8 mouse cellular contexts compared by ENCODE assay signal in genomic region chr13:54591776-54592356, GRCm38 (mm10). TPM values are rescaled to one million over a fixed set of nuclear protein-coding genes. Genes with fewer than 3 reads are reported as not detected.
A peak's percentile ranks its signal among the peaks of the same experiment; 100 is the strongest.
DNase-seq lines count a peak whose midpoint lies in the region; ATAC-seq and TF ChIP-seq lines count a peak whose summit lies in the region.

No protein-coding gene starts in this region.

- TF ChIP-seq POLR2A in cerebellum, adult 2 months (IDR thresholded peaks at IDR 0.05; ENCODE audit: borderline replicate concordance, insufficient read depth, low read length): peak; percentile 24; the same call in 1 of the 2 replicates

- 82% methylated on average over 8 of the region's 8 CpGs for WGBS in cerebellum, adult 2 months
- 92% methylated on average over 8 of the region's 8 CpGs for WGBS in hindbrain, embryonic 13.5 days
- WGBS in hindbrain, embryonic 11.5 days: 91% methylated on average over 8 of the region's 8 CpGs
- WGBS in hindbrain, embryonic 15.5 days: 93% methylated on average over 8 of the region's 8 CpGs
- 92% methylated on average over 8 of the region's 8 CpGs for WGBS in midbrain, embryonic 14.5 days

- no peak for DNase-seq in cerebellum, adult 2 months
- no peak for DNase-seq in cerebellum, postnatal 14 days
- DNase-seq in hindbrain, embryonic 11.5 days (ENCODE audit: low spot score): no peak
- no peak for DNase-seq in midbrain, embryonic 14.5 days
- no peak for DNase-seq in lung, postnatal 14 days

- ATAC-seq in hindbrain, embryonic 13.5 days (ENCODE audit: low FRiP score): no peak
- no peak for ATAC-seq in hindbrain, embryonic 11.5 days (ENCODE audit: low FRiP score)
- no peak for ATAC-seq in hindbrain, embryonic 15.5 days (ENCODE audit: low FRiP score, low read depth)
- no peak for ATAC-seq in midbrain, embryonic 14.5 days (ENCODE audit: low FRiP score, low TSS enrichment)
- no peak for ATAC-seq in activated CD4-positive, CD25-positive, alpha-beta regulatory T cell, adult 4 months

- no peak overlapping the region for H3K27ac ChIP-seq in cerebellum, adult 2 months (ENCODE audit: insufficient read depth, low read length)
- H3K27ac ChIP-seq in hindbrain, embryonic 13.5 days: no peak overlapping the region
- H3K27ac ChIP-seq in hindbrain, embryonic 11.5 days (ENCODE audit: low read depth, low read length): no peak overlapping the region
- no peak overlapping the region for H3K27ac ChIP-seq in hindbrain, embryonic 15.5 days (replicated peaks)
- H3K27ac ChIP-seq in midbrain, embryonic 14.5 days (replicated peaks; ENCODE audit: low read depth, low read length): no peak overlapping the region

- TF ChIP-seq CTCF in cerebellum, adult 2 months (IDR thresholded peaks at IDR 0.05; ENCODE audit: borderline replicate concordance, insufficient read depth, low read depth, low read length): no peak

- peaks cover 52% of the 10 kb centered on the region for H3K36me3 ChIP-seq in hindbrain, embryonic 13.5 days
- no peaks in the 10 kb centered on the region for H3K36me3 ChIP-seq in hindbrain, embryonic 11.5 days (ENCODE audit: control insufficient read depth, insufficient read depth, low read length)
- H3K36me3 ChIP-seq in hindbrain, embryonic 15.5 days: peaks cover 10% of the 10 kb centered on the region
- peaks cover 34% of the 10 kb centered on the region for H3K36me3 ChIP-seq in midbrain, embryonic 14.5 days (ENCODE audit: control insufficient read depth, insufficient read depth, low read length)

- peak overlapping the region; percentile 85 for H3K4me2 ChIP-seq in hindbrain, embryonic 13.5 days
- no peak overlapping the region for H3K4me2 ChIP-seq in hindbrain, embryonic 11.5 days (replicated peaks; ENCODE audit: low read depth, low read length)
- H3K4me2 ChIP-seq in hindbrain, embryonic 15.5 days: peak overlapping the region; percentile 77
- peak overlapping the region; percentile 74 for H3K4me2 ChIP-seq in midbrain, embryonic 14.5 days (ENCODE audit: low read length)

- H3K9me3 ChIP-seq in hindbrain, embryonic 13.5 days: no peaks in the 10 kb centered on the region
- H3K9me3 ChIP-seq in hindbrain, embryonic 11.5 days (ENCODE audit: control insufficient read depth, low read length): no peaks in the 10 kb centered on the region
- no peaks in the 10 kb centered on the region for H3K9me3 ChIP-seq in hindbrain, embryonic 15.5 days
- no peaks in the 10 kb centered on the region for H3K9me3 ChIP-seq in midbrain, embryonic 14.5 days (ENCODE audit: control insufficient read depth, low read length)

- no peak overlapping the region for H3K4me3 ChIP-seq in cerebellum, adult 2 months (replicated peaks; ENCODE audit: insufficient read depth, low read depth, low read length)
- H3K4me3 ChIP-seq in hindbrain, embryonic 13.5 days: peak overlapping the region; percentile 86
- H3K4me3 ChIP-seq in hindbrain, embryonic 11.5 days (ENCODE audit: low read depth, low read length): no peak overlapping the region
- H3K4me3 ChIP-seq in hindbrain, embryonic 15.5 days: no peak overlapping the region
- no peak overlapping the region; the same call in 1 of the 2 replicates for H3K4me3 ChIP-seq in midbrain, embryonic 14.5 days (replicated peaks; ENCODE audit: low read depth, low read length)

- no peaks in the 10 kb centered on the region for H3K27me3 ChIP-seq in cerebellum, adult 2 months (ENCODE audit: control insufficient read depth, insufficient read depth, low read length)
- no peaks in the 10 kb centered on the region for H3K27me3 ChIP-seq in hindbrain, embryonic 13.5 days
- H3K27me3 ChIP-seq in hindbrain, embryonic 11.5 days (ENCODE audit: control insufficient read depth, insufficient read depth, low read length): no peaks in the 10 kb centered on the region
- no peaks in the 10 kb centered on the region for H3K27me3 ChIP-seq in hindbrain, embryonic 15.5 days
- no peaks in the 10 kb centered on the region for H3K27me3 ChIP-seq in midbrain, embryonic 14.5 days (ENCODE audit: control insufficient read depth, insufficient read depth, low read length)

- peaks cover 5% of the 10 kb centered on the region for H3K4me1 ChIP-seq in cerebellum, adult 2 months (ENCODE audit: control insufficient read depth, insufficient read depth, low read length)
- H3K4me1 ChIP-seq in hindbrain, embryonic 13.5 days (replicated peaks): peaks cover 35% of the 10 kb centered on the region
- H3K4me1 ChIP-seq in hindbrain, embryonic 11.5 days (replicated peaks; ENCODE audit: control insufficient read depth, insufficient read depth, low read length): no peaks in the 10 kb centered on the region
- peaks cover 37% of the 10 kb centered on the region for H3K4me1 ChIP-seq in hindbrain, embryonic 15.5 days (replicated peaks)
- H3K4me1 ChIP-seq in midbrain, embryonic 14.5 days (ENCODE audit: control insufficient read depth, insufficient read depth, low read length): peaks cover 19% of the 10 kb centered on the region

- peak overlapping the region; percentile 6; the same call in 1 of the 2 replicates for H3K9ac ChIP-seq in hindbrain, embryonic 13.5 days
- H3K9ac ChIP-seq in hindbrain, embryonic 11.5 days (ENCODE audit: low read depth, low read length): no peak overlapping the region
- no peak overlapping the region for H3K9ac ChIP-seq in hindbrain, embryonic 15.5 days
- H3K9ac ChIP-seq in midbrain, embryonic 14.5 days (replicated peaks; ENCODE audit: low read length): no peak overlapping the region

RNA-seq across cellular contexts. Expression of gene Higd2a, which starts 1.9 kb away (rescaled TPM):
- polyA plus RNA-seq in cerebellum, adult 2 months (2012; rRNA removed): 290 and 306 TPM in 2 replicates
- polyA plus RNA-seq in hindbrain, embryonic 13.5 days (2015; fragmentation: Nextera tagmentation; extraction: Ambion mirVana): 232 and 248 TPM in 2 replicates
- 166 and 167 TPM in 2 replicates for polyA plus RNA-seq in hindbrain, embryonic 11.5 days (2014; fragmentation: Nextera tagmentation; extraction: Ambion mirVana)
- polyA plus RNA-seq in hindbrain, embryonic 15.5 days (2015; fragmentation: Nextera tagmentation; extraction: Ambion mirVana): 255 and 261 TPM in 2 replicates
- 219 and 273 TPM in 2 replicates for polyA plus RNA-seq in midbrain, embryonic 14.5 days (2014; fragmentation: Nextera tagmentation; extraction: Ambion mirVana)
- 100 to 1,000 TPM; 130 to 146 TPM for polyA plus RNA-seq in activated CD4-positive, CD25-positive, alpha-beta regulatory T cell, adult 4 months (2017; shearing (Covaris generic))

RNA-seq across cellular contexts. Expression of gene Nop16, which starts 2.0 kb away (rescaled TPM):
- polyA plus RNA-seq in cerebellum, adult 2 months (2012; rRNA removed): 24.4 and 26.4 TPM in 2 replicates
- polyA plus RNA-seq in hindbrain, embryonic 13.5 days (2015; fragmentation: Nextera tagmentation; extraction: Ambion mirVana): 53.0 and 53.1 TPM in 2 replicates
- 62.5 and 63.0 TPM in 2 replicates for polyA plus RNA-seq in hindbrain, embryonic 11.5 days (2014; fragmentation: Nextera tagmentation; extraction: Ambion mirVana)
- 58.0 and 62.0 TPM in 2 replicates for polyA plus RNA-seq in hindbrain, embryonic 15.5 days (2015; fragmentation: Nextera tagmentation; extraction: Ambion mirVana)
- polyA plus RNA-seq in midbrain, embryonic 14.5 days (2014; fragmentation: Nextera tagmentation; extraction: Ambion mirVana): 36.5 and 44.2 TPM in 2 replicates
- polyA plus RNA-seq in activated CD4-positive, CD25-positive, alpha-beta regulatory T cell, adult 4 months (2017; shearing (Covaris generic)): 10 to 100 TPM; 64.0 to 66.2 TPM

RNA-seq across cellular contexts. Expression of gene Arl10, which starts 17.1 kb away (rescaled TPM):
- 29.4 and 32.0 TPM in 2 replicates for polyA plus RNA-seq in cerebellum, adult 2 months (2012; rRNA removed)
- polyA plus RNA-seq in hindbrain, embryonic 13.5 days (2015; fragmentation: Nextera tagmentation; extraction: Ambion mirVana): 76.2 and 77.7 TPM in 2 replicates
- 28.4 and 39.1 TPM in 2 replicates for polyA plus RNA-seq in hindbrain, embryonic 11.5 days (2014; fragmentation: Nextera tagmentation; extraction: Ambion mirVana)
- 105 and 111 TPM in 2 replicates for polyA plus RNA-seq in hindbrain, embryonic 15.5 days (2015; fragmentation: Nextera tagmentation; extraction: Ambion mirVana)
- polyA plus RNA-seq in midbrain, embryonic 14.5 days (2014; fragmentation: Nextera tagmentation; extraction: Ambion mirVana): 88.1 and 117 TPM in 2 replicates
- polyA plus RNA-seq in activated CD4-positive, CD25-positive, alpha-beta regulatory T cell, adult 4 months (2017; shearing (Covaris generic)): 1 to 10 TPM; 2.7 to 6.6 TPM

RNA-seq across cellular contexts. Expression of gene Cltb, which starts 19.3 kb away (rescaled TPM):
- polyA plus RNA-seq in cerebellum, adult 2 months (2012; rRNA removed): 391 and 435 TPM in 2 replicates
- 132 and 135 TPM in 2 replicates for polyA plus RNA-seq in hindbrain, embryonic 13.5 days (2015; fragmentation: Nextera tagmentation; extraction: Ambion mirVana)
- polyA plus RNA-seq in hindbrain, embryonic 11.5 days (2014; fragmentation: Nextera tagmentation; extraction: Ambion mirVana): 32.3 and 36.8 TPM in 2 replicates
- 206 and 226 TPM in 2 replicates for polyA plus RNA-seq in hindbrain, embryonic 15.5 days (2015; fragmentation: Nextera tagmentation; extraction: Ambion mirVana)
- polyA plus RNA-seq in midbrain, embryonic 14.5 days (2014; fragmentation: Nextera tagmentation; extraction: Ambion mirVana): 127 and 188 TPM in 2 replicates
- 10 to 100 TPM; 11.7 TPM for polyA plus RNA-seq in activated CD4-positive, CD25-positive, alpha-beta regulatory T cell, adult 4 months (2017; shearing (Covaris generic))

RNA-seq across cellular contexts. Expression of gene 4833439L19Rik, which starts 26.6 kb away (rescaled TPM):
- polyA plus RNA-seq in cerebellum, adult 2 months (2012; rRNA removed): 199 and 212 TPM in 2 replicates
- 239 and 245 TPM in 2 replicates for polyA plus RNA-seq in hindbrain, embryonic 13.5 days (2015; fragmentation: Nextera tagmentation; extraction: Ambion mirVana)
- polyA plus RNA-seq in hindbrain, embryonic 11.5 days (2014; fragmentation: Nextera tagmentation; extraction: Ambion mirVana): 262 and 268 TPM in 2 replicates
- polyA plus RNA-seq in hindbrain, embryonic 15.5 days (2015; fragmentation: Nextera tagmentation; extraction: Ambion mirVana): 249 and 256 TPM in 2 replicates
- 240 and 277 TPM in 2 replicates for polyA plus RNA-seq in midbrain, embryonic 14.5 days (2014; fragmentation: Nextera tagmentation; extraction: Ambion mirVana)
- 10 to 100 TPM; 63.3 to 66.3 TPM for polyA plus RNA-seq in activated CD4-positive, CD25-positive, alpha-beta regulatory T cell, adult 4 months (2017; shearing (Covaris generic))
